Mouse (Mus musculus): ENCODE results near the gene Krt25. TPM values are rescaled to one million over a fixed set of nuclear protein-coding genes. Genes with fewer than 3 reads are reported as not detected.

The Krt25 gene
- total RNA-seq, 4 experiments from 2014 or later, result not detected

DNA sequence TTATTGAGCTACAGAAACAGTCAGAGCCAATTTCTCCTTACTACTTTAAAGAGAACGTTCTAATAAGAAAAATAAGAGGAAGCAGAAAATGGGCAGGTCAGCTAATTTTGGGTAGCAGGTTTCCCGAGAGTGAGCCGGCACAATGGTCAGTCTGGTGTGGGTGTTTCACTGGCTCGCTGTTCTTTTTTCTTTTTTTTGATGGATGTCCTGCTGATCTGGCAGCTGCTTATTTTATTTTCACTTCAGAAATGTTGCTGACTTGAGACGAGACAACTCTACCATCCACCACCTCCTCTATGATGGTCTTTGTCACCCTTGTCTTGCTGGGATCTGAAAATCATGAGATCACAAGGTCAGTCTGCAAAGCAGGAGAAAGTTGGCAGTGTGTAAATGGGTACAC, 42.8 kb downstream of the Krt25 start:
- no peak for DNase-seq (ENCODE audit: low spot score in 2 of 2)

DNA sequence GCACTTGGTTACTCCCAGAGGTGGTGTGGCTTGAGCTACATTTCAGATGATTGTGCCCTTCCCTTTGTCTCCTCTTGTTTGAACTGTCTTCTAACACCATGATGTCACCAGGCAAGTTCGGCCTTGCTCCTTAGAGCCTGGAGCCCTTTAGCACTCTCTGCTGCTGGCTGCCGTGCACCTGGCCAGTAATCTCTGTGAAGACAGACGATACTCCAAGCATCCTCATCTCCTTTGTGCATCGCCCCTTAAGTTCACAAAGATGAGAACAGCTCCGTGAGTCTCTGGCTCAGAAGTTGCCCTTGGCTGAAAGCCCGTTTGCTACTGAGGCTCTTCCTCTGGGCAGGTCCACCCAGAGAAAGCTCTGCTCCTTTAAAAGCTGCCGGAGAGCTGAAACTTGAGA, 46.0 kb downstream of the Krt25 start:
- DNase-seq (ENCODE audit: low spot score in 2 of 2), result no peak

DNA sequence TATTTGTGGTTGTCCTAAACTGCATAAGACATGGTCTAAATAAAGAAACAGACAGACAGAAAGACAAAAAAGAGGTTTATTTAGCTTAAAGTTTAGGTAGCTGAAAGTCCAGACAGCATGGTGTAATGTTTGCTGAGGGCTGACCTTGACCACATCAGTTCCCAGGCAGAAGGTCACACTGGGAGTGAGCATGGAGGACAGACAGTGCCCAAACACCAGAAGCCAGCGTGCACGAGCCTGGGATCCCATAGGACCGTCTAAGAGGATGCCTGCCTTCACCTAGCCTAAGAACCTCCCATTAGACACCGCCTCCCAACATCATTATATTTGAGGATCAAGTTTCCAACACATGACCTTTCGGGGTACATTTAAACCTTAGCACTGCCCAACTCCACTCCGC, 47.1 kb downstream of the Krt25 start:
- no peak for DNase-seq (ENCODE audit: low spot score in 2 of 2)

DNA sequence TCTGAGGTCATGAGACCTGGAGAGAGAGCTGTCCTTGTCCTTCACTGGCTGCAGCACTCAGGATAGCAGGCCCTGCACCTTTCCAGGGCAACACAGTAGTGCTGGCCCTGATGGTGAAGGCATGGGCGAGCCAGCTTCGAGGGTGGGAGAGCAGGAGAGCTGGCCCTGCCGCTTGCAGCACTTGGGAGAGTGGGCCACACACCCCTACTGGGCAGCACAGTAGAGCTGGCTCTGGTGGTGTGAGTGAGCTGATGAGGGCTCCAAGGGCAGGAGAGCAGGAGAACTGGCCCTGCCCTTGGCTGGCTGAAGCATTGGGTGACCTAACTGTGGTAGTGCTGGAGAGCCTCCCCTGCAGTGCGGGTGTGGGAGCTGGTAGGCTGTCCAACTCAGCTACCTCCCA, 50.0 kb downstream of the Krt25 start:
- no peak for DNase-seq (ENCODE audit: low spot score in 2 of 2)

DNA sequence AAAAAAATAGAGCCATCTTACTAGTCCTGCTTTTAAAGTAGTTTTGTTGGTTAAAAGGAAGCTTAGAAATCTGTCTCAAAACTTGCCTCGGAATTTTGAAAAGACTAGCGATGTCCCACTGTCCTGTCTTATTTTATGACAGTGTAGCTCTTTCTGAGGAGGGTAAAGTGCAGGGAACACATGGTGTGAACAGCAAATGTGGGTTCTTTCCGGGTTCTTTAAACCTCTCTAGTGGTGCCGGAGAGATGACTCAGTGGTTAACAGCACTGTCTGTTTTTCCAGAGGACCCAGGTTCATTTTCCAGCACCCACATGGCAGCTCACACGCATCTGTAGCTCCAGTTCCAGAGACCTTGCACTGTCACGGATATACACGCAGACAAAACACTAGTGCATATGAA, 53.6 kb downstream of the Krt25 start:
- no peak for DNase-seq (ENCODE audit: low spot score in 2 of 2)

DNA sequence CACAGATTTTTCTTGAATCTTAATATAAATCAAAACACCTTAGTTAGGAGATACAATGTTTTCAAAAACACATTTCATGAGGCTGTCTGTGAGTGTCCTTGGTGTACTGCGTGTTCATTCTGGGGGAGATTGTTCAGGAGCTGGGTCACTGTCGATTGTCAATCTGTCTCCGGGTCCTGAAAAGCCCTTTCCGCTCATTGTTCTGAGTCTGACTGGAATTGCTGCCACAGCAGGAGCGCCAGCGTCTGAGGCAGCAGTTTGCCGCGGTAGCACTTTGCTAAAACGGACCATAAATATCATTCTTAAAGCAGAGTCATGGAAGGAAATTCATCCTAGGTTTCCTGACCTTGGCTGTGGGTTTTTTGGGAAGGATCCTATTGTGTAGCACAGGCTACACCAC, 57.0 kb downstream of the Krt25 start:
- no peak for DNase-seq (ENCODE audit: low spot score in 2 of 2)

Other genes with a start within 250 kb of the Krt25 start
- gene Tns4, start 233.6 kb downstream of the Krt25 start, total RNA-seq (2022), result under 1 TPM in 2 of 4 experiments, not detected in 2; 0.27 TPM
- gene Ccr7, start 167.9 kb downstream of the Krt25 start, total RNA-seq (2022), result not detected
- 10 to 100 TPM; 57.1 to 58.8 (median 58.0) TPM for gene Smarce1, start 91.9 kb downstream of the Krt25 start, total RNA-seq (2022)
- 10 to 100 TPM; 23.4 to 28.0 (median 26.3) TPM for gene Krt222, start 78.9 kb downstream of the Krt25 start, total RNA-seq (2022)
- gene Krt24, start 37.7 kb downstream of the Krt25 start, total RNA-seq (2022), result not detected
- gene Krt26, start 15.0 kb upstream of the Krt25 start, total RNA-seq (2022), result not detected
- gene Krt27, start 28.2 kb upstream of the Krt25 start, total RNA-seq (2022), result not detected
- gene Krt28, start 52.0 kb upstream of the Krt25 start, total RNA-seq (2022), result under 1 TPM in 2 of 4 experiments, not detected in 2; 0.38 to 0.52 TPM
- gene Krt10, start 66.4 kb upstream of the Krt25 start, total RNA-seq (2022), result 10 to 100 TPM; 10.4 to 12.6 (median 11.0) TPM
- gene Krt12, start 99.3 kb upstream of the Krt25 start, total RNA-seq (2022), result 1 to 10 TPM in 3 of 4 experiments, under 1 TPM in 1; 0.85 to 1.7 (median 1.5) TPM
- gene Krt20, start 115.2 kb upstream of the Krt25 start, total RNA-seq (2022), result not detected
- not detected for gene Krt23, start 170.2 kb upstream of the Krt25 start, total RNA-seq (2022)
- not detected for gene Krt39, start 198.4 kb upstream of the Krt25 start, total RNA-seq (2022)
- not detected for gene Krt40, start 220.2 kb upstream of the Krt25 start, total RNA-seq (2022)
- gene Krtap3-3, start 227.9 kb upstream of the Krt25 start, total RNA-seq (2022), result not detected
- gene Krtap3-2, start 233.9 kb upstream of the Krt25 start, total RNA-seq (2022), result not detected
- not detected for gene Gm11939, start 236.5 kb upstream of the Krt25 start, total RNA-seq (2022)
- not detected for gene Krtap3-1, start 243.7 kb upstream of the Krt25 start, total RNA-seq (2022)

All from layer of hippocampus, adult 8-10 months (tissue).